Mouse (Mus musculus): Measurements from ENCODE around the gene Prlh.

Gene Prlh

DNA sequence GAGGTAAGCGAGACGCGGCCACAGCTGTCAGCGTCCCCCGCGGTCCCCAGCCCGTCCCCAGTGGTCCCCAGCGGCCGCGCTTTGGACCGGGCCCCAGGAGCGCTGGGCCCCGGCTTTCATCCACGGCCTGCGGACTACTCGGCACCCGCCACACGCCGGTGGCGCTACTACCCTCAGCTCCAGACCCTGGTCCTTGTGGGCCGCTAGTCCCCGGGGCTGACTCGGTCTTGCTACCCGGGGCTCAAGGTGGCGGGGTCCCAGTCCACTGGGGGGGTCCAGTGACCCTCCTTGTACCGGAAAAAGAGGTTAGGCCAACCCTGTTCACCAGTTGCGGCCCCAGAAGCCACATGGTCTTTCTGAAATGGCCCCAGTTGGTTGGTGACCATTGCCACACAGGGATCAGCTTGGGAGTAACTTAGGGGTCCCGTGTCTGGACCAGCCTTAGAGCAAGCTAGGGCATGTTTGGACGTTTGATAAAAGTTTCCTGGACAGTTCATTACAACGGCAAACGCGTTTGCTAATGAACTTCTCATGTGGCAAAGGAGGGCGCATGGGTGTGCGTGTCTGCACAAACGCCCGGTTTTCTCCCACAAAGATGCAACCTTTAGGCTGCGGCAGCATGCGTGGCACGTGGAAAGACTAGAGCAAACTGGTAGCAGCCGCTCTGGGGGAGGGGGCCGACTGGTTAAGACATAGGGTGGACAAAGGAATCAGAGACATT lies 46.1 kb downstream of the Prlh start:
- in situ Hi-C loops (cut with MboI; ENCODE audit: low sequenced_read_pairs): no loop called here

DNA sequence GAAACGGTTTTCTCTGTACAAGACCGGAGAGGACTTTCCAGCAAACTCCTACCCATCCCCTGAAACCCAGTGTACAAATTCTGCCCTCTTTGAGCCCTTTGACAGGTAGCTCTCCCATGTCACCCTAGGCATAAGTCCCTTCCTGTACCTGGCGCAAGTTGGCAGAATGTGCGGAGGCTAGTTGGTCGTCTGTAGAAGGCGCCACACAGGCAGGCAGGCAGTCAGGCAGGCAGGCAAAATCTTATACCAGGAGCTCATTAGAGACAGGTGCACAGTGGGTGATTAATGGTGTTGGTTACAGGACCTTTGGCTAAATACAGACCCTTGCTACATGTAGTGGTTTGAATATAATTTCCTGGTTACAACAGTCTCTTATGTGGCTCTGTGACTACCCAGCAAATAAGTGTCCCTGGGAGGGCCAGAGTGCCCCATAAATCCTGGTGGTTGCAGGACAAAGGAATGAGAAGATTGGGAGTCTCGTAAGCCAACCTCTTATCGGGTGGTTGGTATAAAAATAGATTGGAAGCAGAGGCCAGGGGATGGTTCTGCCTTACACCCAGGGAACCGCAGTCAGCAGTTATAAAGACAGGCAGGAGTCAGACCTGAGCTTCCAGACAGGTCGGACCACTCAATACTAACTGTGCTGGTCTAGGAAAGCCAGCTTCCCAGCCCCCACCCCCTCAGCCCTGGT lies 47.1 kb downstream of the Prlh start:
- in situ Hi-C loops (cut with MboI; ENCODE audit: low sequenced_read_pairs): no loop called here

DNA sequence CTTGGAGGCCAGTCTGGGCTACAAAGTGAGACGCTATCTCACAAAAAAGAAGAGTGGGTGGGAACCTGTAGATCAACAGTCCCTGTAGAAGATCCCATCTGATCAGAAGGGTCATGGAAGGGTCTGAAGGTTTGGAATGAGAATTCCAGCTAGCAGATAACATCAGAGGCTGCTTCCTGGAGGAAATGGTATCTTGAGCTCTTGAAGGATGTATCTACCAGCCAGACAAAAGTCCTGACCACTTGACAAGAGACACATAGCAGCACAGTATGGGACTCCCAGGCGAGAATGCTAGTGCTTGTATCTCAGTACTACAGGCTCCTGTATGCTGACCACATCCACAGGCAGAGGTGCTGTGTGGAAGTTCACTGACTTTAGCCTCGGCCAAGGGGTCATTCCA lies 48.2 kb downstream of the Prlh start:
- in situ Hi-C loops (cut with MboI; ENCODE audit: low sequenced_read_pairs): no loop called here

DNA sequence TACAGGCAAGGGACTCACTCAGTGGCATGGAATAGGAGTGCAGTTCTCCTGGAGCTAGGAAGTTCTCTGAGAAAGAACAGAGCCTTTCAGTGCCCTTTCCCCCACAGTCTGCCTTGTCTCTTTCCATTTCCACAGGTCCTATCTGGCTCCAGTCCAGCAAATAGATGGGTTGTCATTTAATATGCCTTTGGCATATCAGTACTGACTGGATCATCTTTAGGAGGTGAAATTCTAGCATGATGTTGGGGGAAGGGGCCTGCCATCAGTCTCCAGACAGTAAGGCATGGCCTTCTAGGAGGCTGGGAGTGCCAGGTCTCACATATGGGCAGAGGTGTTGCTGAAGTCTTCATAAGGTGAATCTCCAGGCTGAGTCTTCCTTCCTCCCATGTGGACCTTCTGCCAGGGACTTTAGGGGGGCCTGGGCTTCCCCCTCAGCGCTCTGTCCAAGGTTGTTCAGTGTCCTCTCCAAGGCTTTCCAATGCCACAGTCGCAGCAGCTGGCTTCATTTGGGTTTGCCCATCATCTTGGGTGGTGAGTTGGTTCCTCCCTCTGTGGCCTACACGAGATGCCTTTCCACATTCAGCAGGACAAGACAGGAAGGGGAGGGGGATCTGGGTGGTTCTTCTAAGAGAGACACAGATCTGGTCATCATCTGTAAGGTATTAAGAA lies 49.1 kb downstream of the Prlh start:
- in situ Hi-C loops (cut with MboI; ENCODE audit: low sequenced_read_pairs): no loop called here

DNA sequence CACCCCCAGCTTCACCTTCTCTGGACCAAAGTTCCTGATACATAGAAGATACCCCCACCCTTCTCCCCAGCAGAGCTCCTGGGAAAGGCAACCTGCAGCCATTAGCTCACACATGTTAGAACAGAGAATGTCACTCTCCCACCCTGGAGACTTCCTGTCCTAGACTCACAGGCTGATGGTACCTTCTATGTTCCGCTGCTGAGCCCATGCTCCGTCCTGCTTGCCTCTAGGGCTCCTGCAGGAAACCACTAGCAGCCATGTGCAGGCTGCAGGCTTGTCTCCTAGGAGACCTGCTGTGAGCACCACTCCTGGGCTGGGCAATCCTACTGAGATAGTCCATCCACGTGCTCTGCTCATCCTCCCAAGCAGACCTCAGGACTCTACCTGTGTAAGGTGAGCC lies 49.7 kb downstream of the Prlh start:
- in situ Hi-C loops (cut with MboI; ENCODE audit: low sequenced_read_pairs): no loop called here
